Comparison of ENCODE assay signal across 8 mouse cellular contexts in genomic region chr10:78457495-78458347, GRCm38 (mm10). TPM values are rescaled to one million over a fixed set of nuclear protein-coding genes. Genes with fewer than 3 reads are reported as not detected.
DNase-seq lines count a peak whose midpoint lies in the region; ATAC-seq and TF ChIP-seq lines count a peak whose summit lies in the region.

No protein-coding gene starts in this region.

- H3K9me3 ChIP-seq in neural tube, embryonic 14.5 days (ENCODE audit: control insufficient read depth, low read length) = no peaks in the 10 kb centered on the region

- H3K9ac ChIP-seq in heart, adult 2 months (ENCODE audit: low read depth, low read length) = no peak overlapping the region
- H3K9ac ChIP-seq in neural tube, embryonic 14.5 days (replicated peaks; ENCODE audit: low read depth, low read length) = no peak overlapping the region

- H3K4me1 ChIP-seq in heart, adult 2 months (ENCODE audit: control insufficient read depth, insufficient read depth, low read length) = peaks cover 3% of the 10 kb centered on the region
- peaks cover 5% of the 10 kb centered on the region; the same call in 1 of the 2 replicates for H3K4me1 ChIP-seq in neural tube, embryonic 14.5 days (ENCODE audit: control insufficient read depth, insufficient read depth, low read length)

- H3K36me3 ChIP-seq in heart, adult 2 months (ENCODE audit: control insufficient read depth, insufficient read depth, low read length) = no peaks in the 10 kb centered on the region
- no peaks in the 10 kb centered on the region for H3K36me3 ChIP-seq in neural tube, embryonic 14.5 days (ENCODE audit: control insufficient read depth, insufficient read depth, low read length)

- no peak overlapping the region for H3K4me3 ChIP-seq in heart, adult 2 months
- no peak overlapping the region for H3K4me3 ChIP-seq in neural tube, embryonic 14.5 days (ENCODE audit: low read depth, low read length)

- 32% methylated on average over 10 of the region's 10 CpGs for WGBS in heart, adult 2 months
- WGBS in neural tube, embryonic 14.5 days = 33% methylated on average over 10 of the region's 10 CpGs

- no peak for TF ChIP-seq POLR2A in heart, adult 2 months (IDR thresholded peaks at IDR 0.05; ENCODE audit: insufficient read depth, low read depth, low read length)

- DNase-seq in ovary, postnatal 36 days (ENCODE audit: low spot score) = peak; percentile 49
- DNase-seq in ovary, postnatal 10 days (ENCODE audit: low spot score) = no peak
- DNase-seq in heart, adult 2 months = peak; percentile 75 to 79
- DNase-seq in kidney, adult 18-20 months = peak; percentile 58
- peak; percentile 76 to 83 for DNase-seq in lung, adult 18-20 months

- intact Hi-C loops in heart, adult 2 months (cut with DNase I) = no loop called here

- TF ChIP-seq CTCF in heart, adult 2 months (IDR thresholded peaks at IDR 0.05) = no peak

- H3K27ac ChIP-seq in heart, adult 2 months = peak overlapping the region; percentile 60
- H3K27ac ChIP-seq in neural tube, embryonic 14.5 days (ENCODE audit: low read depth, low read length) = no peak overlapping the region

- no peak for TF ChIP-seq EP300 in heart, adult 2 months (IDR thresholded peaks at IDR 0.05; ENCODE audit: insufficient read depth, low read depth, low read length)

- no peaks in the 10 kb centered on the region for H3K27me3 ChIP-seq in heart, adult 2 months (ENCODE audit: control insufficient read depth, insufficient read depth, low read length)
- H3K27me3 ChIP-seq in neural tube, embryonic 14.5 days (ENCODE audit: control insufficient read depth, insufficient read depth, low read length) = no peaks in the 10 kb centered on the region

- peak; percentile 88 for ATAC-seq in common myeloid progenitor, adult 5-6 weeks (replicated peaks; ENCODE audit: low read depth, poor library complexity, severe bottlenecking)
- ATAC-seq in neural tube, embryonic 14.5 days (ENCODE audit: low read depth) = peak; percentile 22; the same call in 1 of the 2 replicates
- no peak; the same call in 1 of the 2 replicates for ATAC-seq in erythroid progenitor cell, adult 5-6 weeks (replicated peaks; ENCODE audit: low FRiP score, poor library complexity, severe bottlenecking)

- no peak overlapping the region for H3K4me2 ChIP-seq in neural tube, embryonic 14.5 days (ENCODE audit: low read depth, low read length)

- H3K79me2 ChIP-seq in heart, adult 2 months (replicated peaks; ENCODE audit: control insufficient read depth, insufficient read depth, low read length) = no peaks in the 10 kb centered on the region; the same call in 1 of the 2 replicates

RNA-seq across cellular contexts. Expression of gene Pdxk, which starts 7.1 kb away (rescaled TPM):
- total RNA-seq in common myeloid progenitor, adult 5-6 weeks (2017) = 12.3 and 16.7 TPM in 2 replicates
- 10 to 100 TPM; 12.1 to 12.4 TPM for total RNA-seq in heart, adult 2 months (2021)
- polyA plus RNA-seq in heart, adult 2 months (2012; rRNA removed) = 10.1 and 14.2 TPM in 2 replicates
- 22.8 and 36.1 TPM in 2 replicates for polyA plus RNA-seq in neural tube, embryonic 14.5 days (2014; fragmentation: Nextera tagmentation; extraction: Ambion mirVana)
- 1.1 and 3.4 TPM in 2 replicates for total RNA-seq in erythroid progenitor cell, adult 5-6 weeks (2015; ENCODE audit: low replicate concordance)
- 0.90 and 2.6 TPM in 2 replicates for total RNA-seq in erythroid progenitor cell, adult 5-6 weeks (2017; ENCODE audit: low replicate concordance)

RNA-seq across cellular contexts. Expression of gene Cstb, which starts 32.3 kb away (rescaled TPM):
- 41.8 and 47.5 TPM in 2 replicates for total RNA-seq in common myeloid progenitor, adult 5-6 weeks (2017)
- 10 to 100 TPM; 23.0 to 25.1 TPM for total RNA-seq in heart, adult 2 months (2021)
- polyA plus RNA-seq in heart, adult 2 months (2012; rRNA removed) = 21.4 and 25.2 TPM in 2 replicates
- 96.7 and 110 TPM in 2 replicates for polyA plus RNA-seq in neural tube, embryonic 14.5 days (2014; fragmentation: Nextera tagmentation; extraction: Ambion mirVana)
- 14.3 TPM in 1 of 2 replicates, not detected in the other for total RNA-seq in erythroid progenitor cell, adult 5-6 weeks (2015; ENCODE audit: low replicate concordance)
- total RNA-seq in erythroid progenitor cell, adult 5-6 weeks (2017; ENCODE audit: low replicate concordance) = 6.7 TPM in 1 of 2 replicates, not detected in the other

RNA-seq across cellular contexts. Expression of gene Rrp1, which starts 44.9 kb away (rescaled TPM):
- total RNA-seq in common myeloid progenitor, adult 5-6 weeks (2017) = 393 and 414 TPM in 2 replicates
- total RNA-seq in heart, adult 2 months (2021) = 10 to 100 TPM; 88.8 to 94.4 TPM
- polyA plus RNA-seq in heart, adult 2 months (2012; rRNA removed) = 51.3 and 91.5 TPM in 2 replicates
- polyA plus RNA-seq in neural tube, embryonic 14.5 days (2014; fragmentation: Nextera tagmentation; extraction: Ambion mirVana) = 312 and 336 TPM in 2 replicates
- total RNA-seq in erythroid progenitor cell, adult 5-6 weeks (2015; ENCODE audit: low replicate concordance) = 23.1 and 56.2 TPM in 2 replicates
- 61.2 and 63.2 TPM in 2 replicates for total RNA-seq in erythroid progenitor cell, adult 5-6 weeks (2017; ENCODE audit: low replicate concordance)

RNA-seq across cellular contexts. Expression of gene Olfr1358, which starts 59.5 kb away (rescaled TPM):
- not detected in 2 replicates for total RNA-seq in common myeloid progenitor, adult 5-6 weeks (2017)
- total RNA-seq in heart, adult 2 months (2021) = not detected
- not detected in 2 replicates for polyA plus RNA-seq in heart, adult 2 months (2012; rRNA removed)
- not detected in 2 replicates for polyA plus RNA-seq in neural tube, embryonic 14.5 days (2014; fragmentation: Nextera tagmentation; extraction: Ambion mirVana)
- not detected in 2 replicates for total RNA-seq in erythroid progenitor cell, adult 5-6 weeks (2015; ENCODE audit: low replicate concordance)
- not detected in 2 replicates for total RNA-seq in erythroid progenitor cell, adult 5-6 weeks (2017; ENCODE audit: low replicate concordance)
